Mouse (Mus musculus): ENCODE measurements at regions not wholly inside any gene's neighbourhood (a gene's known extent, or its start where the extent isn't known, plus 50 kb on each side); places are given as distances from the start of the nearest gene placed in this dataset.

DNA sequence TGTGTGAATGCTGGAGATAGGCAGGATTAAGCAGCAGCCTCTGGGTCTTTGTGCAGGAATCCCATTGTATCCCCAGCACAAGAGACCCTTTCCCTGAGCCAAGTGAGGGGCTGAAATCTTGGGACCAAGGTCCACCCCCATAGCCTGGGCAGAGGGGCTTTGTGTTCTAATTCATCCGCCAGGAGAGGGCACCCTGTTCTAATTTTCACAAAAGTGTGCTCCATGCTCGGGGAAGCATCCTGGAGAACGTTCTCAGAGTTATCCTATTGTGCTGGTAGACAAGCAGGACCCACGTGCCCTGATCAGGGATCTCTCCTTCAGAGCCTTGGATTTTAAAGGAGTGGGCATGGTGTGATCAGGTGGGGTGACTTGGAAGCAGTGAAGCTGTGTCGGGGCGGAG lies 191.5 kb upstream of the 4931429L15Rik start:
- DNase-seq, result no peak

DNA sequence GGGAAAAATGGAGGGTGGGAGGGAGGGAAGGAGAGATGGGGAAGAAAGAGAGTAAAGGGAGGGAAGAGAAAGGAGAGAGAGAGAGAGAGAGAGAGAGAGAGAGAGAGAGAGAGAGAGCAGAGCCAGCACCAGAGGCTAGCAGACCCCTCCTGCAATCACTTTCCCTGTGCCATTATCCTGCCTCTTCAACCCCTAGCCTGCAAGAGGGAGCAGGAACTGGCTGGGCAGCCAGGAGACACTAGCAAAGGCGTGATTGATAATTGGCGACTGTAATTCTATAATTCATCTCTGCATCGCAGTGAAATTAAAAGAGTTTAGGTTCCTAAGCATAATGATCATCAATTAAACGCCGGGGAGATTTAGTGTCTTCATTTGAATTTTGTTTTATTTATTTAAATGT lies 190.1 kb upstream of the 4931429L15Rik start:
- DNase-seq, result no peak

DNA sequence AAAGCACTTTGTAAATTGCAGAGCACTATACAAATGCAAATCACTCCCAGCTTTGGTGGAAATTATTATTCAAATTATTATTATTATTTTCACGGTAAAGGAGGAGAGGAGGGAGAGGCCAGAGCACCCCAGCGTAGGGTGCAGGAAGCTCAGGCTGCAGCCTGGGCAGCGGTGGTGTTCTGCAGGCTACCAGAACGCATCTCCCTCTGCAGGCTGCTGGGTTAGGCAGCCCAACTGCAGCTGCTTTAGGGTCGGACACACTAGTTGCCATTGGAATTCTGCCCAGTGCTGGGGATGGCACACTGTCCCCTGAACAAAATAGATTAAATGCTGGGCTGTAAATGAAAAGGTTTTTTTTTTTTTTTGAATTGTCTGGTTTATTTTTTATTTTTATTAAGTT lies 189.7 kb upstream of the 4931429L15Rik start:
- DNase-seq, result no peak

DNA sequence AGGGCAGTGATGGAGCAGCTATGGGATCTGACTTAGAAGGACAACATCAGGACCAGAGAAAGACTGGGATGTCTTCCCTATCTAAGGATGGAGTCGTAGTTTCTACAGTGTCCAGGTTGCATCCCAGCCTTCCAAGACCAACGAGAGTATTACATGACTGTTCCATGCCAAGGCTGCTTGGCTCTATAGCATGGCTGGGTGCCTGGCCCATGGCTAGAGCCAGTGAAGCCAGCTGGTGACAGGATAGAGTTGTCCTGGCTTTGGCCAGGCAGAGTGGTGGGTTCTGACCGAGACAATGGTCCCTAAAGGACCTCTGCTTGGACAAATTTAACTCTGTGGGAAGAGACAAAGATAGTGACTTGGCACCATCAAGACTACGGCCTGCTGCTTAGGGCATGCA lies 187.2 kb upstream of the 4931429L15Rik start:
- no peak for DNase-seq

DNA sequence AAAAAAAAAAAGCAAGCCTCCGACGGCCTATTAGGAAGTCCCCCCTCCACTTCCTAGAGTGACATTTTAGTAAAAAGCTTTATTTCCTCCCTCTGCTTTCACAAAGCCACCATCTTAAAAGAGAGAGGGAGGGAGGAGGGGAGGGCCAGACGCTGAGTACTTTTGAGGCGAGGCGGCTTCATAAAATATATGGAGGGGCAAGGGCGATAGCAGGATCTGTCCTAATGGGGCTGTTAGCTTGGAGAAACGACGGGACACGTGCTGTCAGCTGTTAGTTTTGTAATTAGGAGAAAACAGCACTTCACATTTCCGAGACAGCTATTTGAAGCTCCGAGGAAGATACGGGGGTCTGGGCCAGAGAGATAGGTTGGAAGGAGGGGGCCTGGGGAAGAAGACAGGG lies 184.8 kb upstream of the 4931429L15Rik start:
- no peak for DNase-seq

DNA sequence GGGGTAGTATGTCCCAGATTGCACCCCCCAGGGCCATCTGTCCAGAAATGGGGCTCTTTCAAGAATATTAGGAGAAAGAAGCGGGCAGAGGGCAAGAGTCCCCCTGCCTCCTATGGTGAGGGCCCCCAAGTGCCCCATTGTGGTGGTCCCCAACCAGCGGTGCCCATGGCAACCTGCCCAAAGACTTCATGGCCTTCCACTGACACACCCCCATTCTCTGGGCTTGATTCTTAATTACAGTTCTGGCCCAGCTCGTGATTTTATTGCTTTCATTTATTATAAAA lies 184.3 kb upstream of the 4931429L15Rik start:
- DNase-seq, result no peak

DNA sequence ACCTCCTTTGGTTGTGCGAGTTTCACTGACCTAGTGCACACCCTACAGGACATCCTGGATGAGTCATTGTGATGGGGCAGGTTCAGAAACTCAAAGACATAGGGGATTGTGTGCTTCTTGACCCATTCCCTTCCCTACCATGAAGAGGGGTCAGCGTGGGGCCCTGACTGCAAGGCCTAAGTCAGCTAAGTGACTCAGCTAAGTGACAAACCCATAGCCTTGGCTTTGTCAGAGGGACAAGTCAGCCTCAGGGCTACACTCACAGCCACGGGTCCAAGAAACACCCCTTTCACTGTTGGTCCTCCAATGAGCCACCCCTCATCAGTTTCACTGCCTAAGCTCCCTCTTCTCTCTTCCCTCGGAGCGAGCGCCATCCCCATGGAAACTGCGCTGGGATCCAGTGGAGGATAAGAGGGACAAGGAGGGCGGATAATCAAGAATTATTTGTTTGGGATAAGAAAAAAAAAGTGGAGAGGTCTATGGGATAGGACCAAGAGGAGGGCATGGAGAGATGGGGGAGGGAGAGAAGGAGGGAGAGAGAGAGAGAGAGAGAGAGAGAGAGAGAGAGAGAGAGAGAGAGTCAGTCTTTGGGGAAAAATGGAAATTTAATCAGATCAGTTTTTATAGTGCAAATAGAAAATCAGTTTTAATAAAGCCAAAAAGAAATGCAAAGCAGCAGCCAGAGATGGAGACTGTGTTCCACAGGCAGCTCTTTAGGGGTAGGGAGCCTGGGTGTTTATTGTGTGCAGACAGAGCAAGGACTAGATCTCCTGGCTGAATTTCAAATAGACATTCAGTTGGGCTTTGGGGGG lies 183.7 kb upstream of the 4931429L15Rik start:
- DNase-seq, result no peak

DNA sequence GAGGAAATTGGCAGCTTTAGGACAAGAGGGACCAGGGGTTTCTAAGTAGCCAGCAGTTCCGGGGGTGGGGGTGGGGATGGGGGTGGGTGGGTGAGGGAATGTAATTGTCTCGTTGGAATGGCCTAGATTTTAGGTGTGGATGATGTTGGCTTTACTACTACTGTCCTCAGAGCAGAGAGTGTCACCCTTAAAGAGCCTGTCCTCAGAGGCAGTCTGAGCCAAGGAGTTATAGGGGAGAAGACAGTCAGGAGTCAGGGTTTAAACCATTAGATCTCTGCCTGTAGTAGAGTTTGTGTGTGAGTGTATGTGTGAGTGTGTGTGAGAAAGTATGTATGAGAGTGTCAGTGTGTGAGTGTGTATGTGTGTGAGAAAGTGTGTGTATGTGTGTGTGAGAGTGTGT lies 179.6 kb upstream of the 4931429L15Rik start:
- no peak for DNase-seq

DNA sequence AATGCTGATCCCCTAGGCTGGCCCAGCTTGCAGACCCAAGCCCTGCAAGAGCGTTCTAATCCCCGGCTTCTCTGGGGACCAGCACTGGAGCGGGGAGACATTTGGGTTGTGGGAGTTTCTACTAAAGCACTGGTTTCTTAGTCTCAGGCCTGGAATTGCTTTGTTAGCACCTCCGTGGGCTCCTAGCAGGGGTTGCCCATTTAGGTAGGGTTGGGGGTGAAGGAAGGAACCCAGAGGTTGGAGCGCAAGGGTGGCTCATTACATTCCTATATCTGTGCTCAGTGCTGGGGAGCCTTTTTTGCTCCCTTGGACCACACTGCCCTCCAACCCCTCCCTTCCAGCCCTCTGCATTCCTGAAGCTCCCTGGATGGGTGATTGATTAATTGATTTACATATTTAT lies 179.1 kb upstream of the 4931429L15Rik start:
- no peak for DNase-seq

DNA sequence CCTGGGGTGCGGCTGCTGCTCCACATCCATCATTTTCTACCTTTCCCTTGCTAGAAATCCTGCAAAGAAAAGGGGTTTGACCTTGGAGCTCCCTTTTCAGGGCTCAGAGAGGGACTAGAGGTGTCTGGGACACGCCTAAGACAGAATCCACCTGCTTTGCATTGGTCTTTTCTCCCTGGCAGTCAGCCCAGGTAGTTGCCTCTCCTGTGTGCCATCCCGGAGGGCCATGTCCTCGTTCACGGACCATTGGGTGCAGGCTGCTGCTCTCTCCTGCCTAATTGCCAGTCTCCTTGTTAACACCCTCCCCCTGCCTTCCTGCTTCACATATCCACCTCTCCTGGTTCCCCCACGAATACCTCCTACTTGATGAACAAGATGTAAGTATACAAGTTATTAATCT lies 175.5 kb upstream of the 4931429L15Rik start:
- DNase-seq, result no peak

DNA sequence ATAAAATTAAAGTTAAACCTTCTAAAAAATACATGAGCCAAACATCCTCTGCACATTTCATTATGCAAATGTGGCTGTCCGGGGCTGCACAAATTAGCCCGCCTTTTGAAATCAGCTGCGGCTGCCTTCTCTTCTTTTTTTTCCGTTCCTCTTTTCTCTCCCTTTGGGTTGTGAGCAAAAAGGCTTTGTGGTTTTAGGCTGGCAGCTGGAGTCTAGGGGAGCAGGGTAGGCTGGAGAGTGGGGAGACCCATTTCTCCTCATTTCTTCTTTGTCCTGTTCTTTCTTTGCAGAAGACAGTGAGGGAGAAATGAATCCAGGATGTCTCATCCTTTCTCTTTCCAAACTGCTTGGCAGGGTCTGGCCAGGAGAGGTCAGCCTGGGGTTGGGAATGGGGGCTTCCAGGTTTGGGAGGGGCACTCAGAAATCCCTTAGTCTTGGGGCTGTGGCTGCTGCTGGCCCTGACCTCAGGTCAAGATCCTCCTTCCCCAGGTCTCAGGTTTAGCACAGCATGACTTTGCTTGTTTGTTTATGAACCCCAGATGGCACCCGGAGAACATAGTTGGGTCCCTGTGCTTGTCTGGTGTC lies 163.2 kb upstream of the 4931429L15Rik start:
- DNase-seq, result no peak

DNA sequence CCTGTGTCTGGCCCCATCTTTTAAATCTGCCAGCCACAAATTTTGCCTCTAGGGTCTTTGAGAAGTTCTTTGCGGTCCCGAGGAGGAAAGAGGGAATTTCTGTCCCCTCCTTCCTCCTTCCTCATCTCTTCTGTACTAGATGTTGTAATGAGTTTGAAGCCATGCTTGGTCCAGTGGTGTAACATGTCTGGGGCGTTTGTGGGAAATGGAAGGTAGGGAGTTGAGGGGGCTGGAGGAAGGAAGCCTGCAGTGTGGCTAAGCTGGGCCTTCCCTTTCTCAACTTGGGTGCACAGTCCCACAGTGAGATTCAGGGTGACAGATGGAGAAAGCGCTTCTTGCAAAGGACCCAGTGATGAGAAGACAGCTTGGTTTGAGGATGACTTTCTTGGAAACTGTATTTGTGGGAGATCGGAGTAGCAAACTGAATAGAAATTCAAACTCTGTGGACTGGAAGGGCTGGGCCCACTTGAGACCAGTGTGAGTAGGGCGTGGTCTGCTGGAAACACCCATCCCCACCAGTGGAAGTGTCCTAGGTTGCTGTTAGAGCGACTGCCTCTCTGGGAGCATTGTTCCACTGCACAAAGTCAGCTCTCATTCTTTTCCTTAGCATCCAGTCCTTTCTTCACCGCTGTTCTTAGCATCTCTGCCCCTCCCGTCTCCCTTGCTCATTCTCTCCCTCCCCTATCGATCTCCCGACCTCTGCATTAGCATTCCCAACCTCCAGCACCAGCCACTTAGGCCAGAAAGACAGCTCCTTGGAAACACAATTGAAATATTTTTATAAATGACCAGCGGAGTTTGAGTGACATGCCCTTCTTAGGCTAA lies 162.5 kb upstream of the 4931429L15Rik start:
- DNase-seq, result no peak

DNA sequence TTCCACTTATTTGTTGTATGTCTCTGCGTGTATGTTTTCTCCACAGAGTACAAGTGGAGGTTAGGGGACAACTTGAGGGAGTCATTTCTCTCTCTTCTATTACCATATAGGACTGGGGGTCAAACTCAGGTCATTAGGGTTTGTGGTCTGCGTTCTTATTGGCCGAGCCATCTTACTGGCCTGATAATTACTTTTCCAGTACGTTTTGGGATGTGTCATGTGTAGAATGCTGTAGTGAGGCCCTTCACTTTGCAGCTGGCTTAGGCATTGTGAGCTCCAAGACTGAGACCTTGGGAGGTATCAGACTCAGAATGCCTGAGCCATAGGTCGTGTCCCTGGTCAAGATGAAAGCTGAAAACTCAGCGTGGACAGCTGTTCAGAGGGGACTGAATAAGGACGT lies 161.7 kb upstream of the 4931429L15Rik start:
- no peak for DNase-seq

DNA sequence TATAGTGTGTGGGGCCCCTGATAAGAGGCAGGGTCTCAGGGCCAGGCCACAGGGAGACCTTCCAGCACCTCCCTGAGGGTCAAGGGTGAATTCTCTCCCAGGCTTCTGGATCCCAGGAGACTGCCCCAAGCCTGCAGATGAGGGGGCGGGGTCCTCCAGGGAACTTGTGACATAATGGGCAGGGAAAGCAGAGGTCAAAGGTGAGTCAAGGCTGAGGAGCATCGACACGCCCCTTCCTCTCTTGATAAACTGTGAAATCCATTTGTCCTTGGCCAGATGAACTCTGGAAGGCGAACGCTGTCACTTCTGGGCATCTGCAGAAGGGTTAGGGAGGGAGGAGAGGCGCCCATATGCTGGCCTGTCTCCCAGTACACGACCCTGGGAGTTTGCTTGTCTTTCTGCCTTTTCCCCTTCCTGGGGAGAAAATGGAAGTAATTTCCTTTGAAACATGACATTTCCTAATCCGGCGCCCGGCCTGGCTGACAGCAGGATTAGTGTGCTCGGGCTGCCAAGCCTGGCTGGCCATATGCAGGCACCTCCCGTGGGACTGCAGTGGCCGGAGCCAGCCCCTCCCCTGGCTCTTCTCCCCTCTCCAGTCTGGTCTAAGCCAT lies 160.4 kb upstream of the 4931429L15Rik start:
- DNase-seq, result no peak

DNA sequence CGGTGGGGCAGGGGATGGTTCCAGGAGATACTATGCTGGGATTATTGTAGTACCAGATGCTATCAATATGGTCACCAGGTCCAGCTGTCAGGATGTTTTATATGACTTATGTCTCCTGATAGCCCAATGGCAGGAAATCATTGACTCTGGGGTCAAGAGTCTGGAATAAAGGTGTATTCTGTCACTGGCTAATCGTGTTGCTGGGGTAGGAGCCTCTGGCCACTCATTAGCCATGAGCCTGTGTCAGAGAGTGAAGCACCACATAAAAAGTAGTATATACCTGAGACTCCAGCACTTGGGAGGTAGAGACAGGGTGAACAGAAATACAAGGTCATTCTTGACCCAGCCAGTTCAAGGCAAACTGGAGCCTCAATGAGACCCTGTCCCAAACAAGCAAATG lies 158.8 kb upstream of the 4931429L15Rik start:
- DNase-seq, result no peak

DNA sequence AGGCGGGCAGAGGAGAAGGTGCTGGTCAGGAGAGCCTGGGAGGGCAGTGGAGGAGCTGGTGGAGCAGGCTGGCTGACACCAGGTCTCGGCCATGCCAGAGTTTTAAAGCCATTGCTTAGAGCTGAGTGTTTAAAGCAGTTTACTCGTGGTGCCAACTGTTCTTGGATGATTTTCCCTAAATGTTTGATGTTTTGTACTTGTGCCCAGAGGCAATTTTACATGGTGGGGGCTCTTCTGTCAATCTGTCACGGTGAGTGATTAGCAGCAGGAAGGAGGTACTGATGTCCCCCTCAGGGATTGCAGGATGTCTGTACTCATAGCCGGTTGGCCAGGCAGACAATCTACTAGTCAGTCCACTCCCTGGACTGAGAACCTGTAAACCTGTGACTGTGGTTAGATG lies 156.7 kb upstream of the 4931429L15Rik start:
- DNase-seq, result no peak

DNA sequence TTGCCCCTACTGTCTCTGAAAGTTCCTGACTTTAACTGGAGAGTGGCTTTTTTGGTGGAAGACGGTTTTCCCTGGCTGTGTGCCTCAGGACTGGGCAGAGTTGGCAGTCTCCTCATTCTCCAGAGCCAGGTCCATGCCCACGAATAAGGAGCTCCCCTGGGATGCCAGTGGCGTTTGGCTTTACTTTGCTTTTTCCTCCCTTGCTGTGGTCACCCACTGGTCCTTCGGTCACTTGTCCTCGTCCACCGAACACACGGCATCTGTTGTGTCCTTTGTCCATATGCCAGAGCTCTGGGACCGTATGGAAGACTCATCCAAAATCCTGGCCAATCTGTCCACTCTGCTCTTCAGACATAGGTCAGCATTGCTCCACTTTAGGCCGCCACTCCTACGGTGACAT lies 153.9 kb upstream of the 4931429L15Rik start:
- DNase-seq, result no peak

DNA sequence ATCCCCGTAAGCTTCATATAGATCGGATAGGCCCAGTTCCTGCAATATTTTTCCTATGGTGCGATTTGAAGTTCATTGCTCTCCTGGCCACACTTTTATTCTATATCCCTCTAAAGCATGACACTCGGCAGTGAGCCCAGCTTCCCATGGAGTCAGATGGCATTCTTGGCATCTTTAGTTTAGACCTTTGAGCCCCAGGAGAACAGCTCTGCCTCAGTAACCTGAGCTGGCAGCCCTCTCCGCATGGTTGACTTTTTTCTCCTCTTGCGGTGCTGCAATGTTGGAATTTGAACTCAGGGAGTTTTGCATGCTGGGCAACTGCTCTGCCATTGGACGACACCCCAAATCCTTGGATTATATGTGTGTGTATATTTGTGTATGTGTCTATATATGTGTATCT lies 149.7 kb upstream of the 4931429L15Rik start:
- DNase-seq, result no peak

DNA sequence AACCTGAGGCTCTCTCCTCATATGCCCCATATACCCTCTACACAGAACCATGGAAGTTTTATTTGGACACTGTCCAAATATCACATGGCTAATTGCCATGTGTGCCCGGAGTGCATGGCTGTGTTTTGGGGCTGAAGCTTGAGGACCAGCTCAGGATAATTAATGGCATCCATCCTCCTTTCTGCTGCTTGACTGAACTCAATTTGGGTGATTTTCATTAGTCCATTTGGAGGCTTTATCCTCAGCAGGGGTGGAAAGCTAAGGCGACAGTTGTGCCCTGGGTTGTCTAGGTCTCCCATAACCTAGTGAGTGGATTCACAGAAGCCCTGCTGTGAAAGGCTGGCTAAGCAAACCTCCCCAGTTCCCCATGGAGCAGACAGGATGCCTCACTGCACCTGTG lies 148.5 kb upstream of the 4931429L15Rik start:
- DNase-seq, result no peak

DNA sequence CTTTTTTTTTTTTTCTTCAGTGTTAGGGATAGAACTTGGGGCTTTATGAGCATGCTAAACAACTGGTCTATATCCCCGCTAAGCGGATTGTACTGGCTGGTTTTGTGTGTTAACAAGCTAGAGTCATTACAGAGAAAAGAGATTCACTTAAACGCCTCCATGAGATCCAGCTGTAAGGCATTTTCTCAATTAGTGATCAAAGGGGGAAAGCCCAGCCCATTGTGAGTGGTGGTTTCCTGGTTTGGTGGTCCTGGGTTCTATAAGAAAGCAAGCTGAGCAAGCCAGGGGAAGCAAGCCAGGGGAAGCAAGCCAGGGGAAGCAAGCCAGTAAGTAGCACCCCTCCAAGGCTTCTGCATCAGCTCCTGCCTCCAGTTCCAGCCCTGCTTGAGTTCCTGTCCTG lies 147.9 kb upstream of the 4931429L15Rik start:
- DNase-seq, result no peak

DNA sequence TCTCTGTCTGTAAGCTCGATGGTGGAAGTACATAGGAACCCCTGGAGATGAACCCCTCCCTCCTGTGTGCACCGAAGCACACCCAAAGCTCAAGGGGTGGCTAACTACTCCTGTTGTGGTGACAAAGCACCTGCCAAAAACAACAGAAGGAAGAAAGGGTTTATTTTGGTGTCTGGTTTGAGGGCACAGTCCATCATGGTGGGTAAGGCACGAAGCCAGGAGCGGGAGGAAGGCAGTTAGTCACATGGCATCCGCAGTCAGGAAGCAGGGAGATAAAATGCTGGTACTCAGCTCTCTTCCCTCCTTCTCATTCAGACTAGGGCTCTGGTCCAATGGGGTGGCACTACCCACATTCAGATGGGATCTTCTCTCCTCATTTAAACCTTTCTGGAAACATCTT lies 142.9 kb upstream of the 4931429L15Rik start:
- no peak for DNase-seq

DNA sequence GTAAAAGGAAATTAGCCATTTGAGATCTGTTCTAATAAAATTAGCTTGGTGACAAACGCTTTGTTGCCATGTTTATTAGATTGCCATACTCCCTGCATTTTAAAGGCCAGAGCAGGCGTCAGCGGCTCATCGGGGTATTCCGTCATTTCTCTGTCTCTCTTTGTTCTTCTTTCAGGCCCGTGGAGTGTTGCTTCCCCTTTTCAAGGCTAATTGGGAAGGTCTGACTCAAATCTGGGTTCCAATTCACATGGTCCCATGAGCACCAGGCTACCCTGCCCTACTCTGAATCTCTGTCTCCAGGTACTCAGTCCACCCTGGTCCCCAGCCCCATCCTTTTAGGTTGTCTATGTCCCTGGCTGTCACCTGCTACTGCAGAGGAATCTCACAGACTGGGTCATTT lies 138.2 kb upstream of the 4931429L15Rik start:
- no peak for DNase-seq
